Mouse (Mus musculus) testis, postnatal 14 days (tissue): ENCODE measurements around the gene Chd2.

Source experiments
- DNase-seq: peaks from one replicate; pipeline ENCODE4 v3.0.0; 2021; ENCODE audit warnings: low spot score

Chd2 gene

GRCm38 (mm10) chr7:73561492-73562055, 19.9 kb upstream of the Chd2 start:
- no peak for DNase-seq

GRCm38 (mm10) chr7:73560811-73561210, 19.2 kb upstream of the Chd2 start:
- DNase-seq: no peak

- DNase-seq: no peak
These were observed 18.2 kb upstream of the Chd2 start for GRCm38 (mm10) chr7:73559853-73560190.

- no peak for DNase-seq
These were observed 17.7 kb upstream of the Chd2 start for GRCm38 (mm10) chr7:73559170-73559852.

GRCm38 (mm10) chr7:73558293-73559169, 16.9 kb upstream of the Chd2 start:
- peak; percentile 100 for DNase-seq

GRCm38 (mm10) chr7:73557671-73558265, 16.1 kb upstream of the Chd2 start:
- DNase-seq: peak; percentile 77

GRCm38 (mm10) chr7:73556688-73557667, 15.3 kb upstream of the Chd2 start:
- no peak for DNase-seq

GRCm38 (mm10) chr7:73555918-73556580, 14.4 kb upstream of the Chd2 start:
- no peak for DNase-seq

GRCm38 (mm10) chr7:73554849-73555248, 13.2 kb upstream of the Chd2 start:
- no peak for DNase-seq

GRCm38 (mm10) chr7:73553160-73553559, 11.5 kb upstream of the Chd2 start:
- DNase-seq: no peak

GRCm38 (mm10) chr7:73552054-73552750, 10.6 kb upstream of the Chd2 start:
- DNase-seq: no peak

GRCm38 (mm10) chr7:73551370-73551769, 9.7 kb upstream of the Chd2 start:
- no peak for DNase-seq

GRCm38 (mm10) chr7:73548051-73548450, 6.4 kb upstream of the Chd2 start:
- DNase-seq: no peak

GRCm38 (mm10) chr7:73546561-73547510, 5.2 kb upstream of the Chd2 start:
- DNase-seq: no peak

GRCm38 (mm10) chr7:73545004-73545403, 3.4 kb upstream of the Chd2 start:
- no peak for DNase-seq

- DNase-seq: no peak
These were observed 662 bp upstream of the Chd2 start for GRCm38 (mm10) chr7:73542131-73542853.

GRCm38 (mm10) chr7:73541079-73541390, 595 bp downstream of the Chd2 start:
- no peak for DNase-seq

GRCm38 (mm10) chr7:73540202-73541078, 1.2 kb downstream of the Chd2 start:
- DNase-seq: no peak
